8 mouse cellular contexts compared by ENCODE assay signal in genomic region chr4:24965918-24966298, GRCm38 (mm10). TPM values are rescaled to one million over a fixed set of nuclear protein-coding genes. Genes with fewer than 3 reads are reported as not detected.
DNase-seq lines count a peak whose midpoint lies in the region; ATAC-seq and TF ChIP-seq lines count a peak whose summit lies in the region.

No protein-coding gene starts in this region.

- ATAC-seq in embryonic facial prominence, embryonic 13.5 days (ENCODE audit: insufficient number of reproducible peaks, insufficient read depth, low FRiP score, low TSS enrichment, low read depth), result peak; percentile 16; the same call in 1 of the 2 replicates
- no peak; the same call in 1 of the 2 replicates for ATAC-seq in hindbrain, embryonic 16.5 days
- ATAC-seq in midbrain, embryonic 16.5 days, result no peak
- ATAC-seq in inflammation-experienced regulatory T-cells, adult 6 months, result no peak

- H3K4me1 ChIP-seq in liver, adult 2 months (ENCODE audit: control insufficient read depth, insufficient read depth, low read length), result no peaks in the 10 kb centered on the region
- H3K4me1 ChIP-seq in embryonic facial prominence, embryonic 13.5 days, result peaks cover 17% of the 10 kb centered on the region
- H3K4me1 ChIP-seq in hindbrain, embryonic 16.5 days (ENCODE audit: control insufficient read depth, insufficient read depth, low read depth, low read length), result peaks cover 8% of the 10 kb centered on the region
- H3K4me1 ChIP-seq in midbrain, embryonic 16.5 days (ENCODE audit: control insufficient read depth, insufficient read depth, low read length), result peaks cover 12% of the 10 kb centered on the region; the same call in 1 of the 2 replicates

- DNase-seq in liver, adult 2 months (ENCODE audit: extremely low read depth, low read depth, low spot score), result no peak
- DNase-seq in liver, result no peak
- no peak for DNase-seq in urinary bladder, postnatal 25 days (ENCODE audit: low spot score)
- DNase-seq in natural killer cell, adult 2 months (ENCODE audit: low spot score in 2 of 2), result no peak

- no peaks in the 10 kb centered on the region for H3K36me3 ChIP-seq in liver, adult 2 months (ENCODE audit: control insufficient read depth, insufficient read depth, low read length)
- H3K36me3 ChIP-seq in embryonic facial prominence, embryonic 13.5 days, result no peaks in the 10 kb centered on the region
- H3K36me3 ChIP-seq in hindbrain, embryonic 16.5 days (ENCODE audit: control insufficient read depth, insufficient read depth, low read length), result no peaks in the 10 kb centered on the region
- no peaks in the 10 kb centered on the region for H3K36me3 ChIP-seq in midbrain, embryonic 16.5 days (ENCODE audit: control insufficient read depth, insufficient read depth, low read length)

- H3K4me2 ChIP-seq in embryonic facial prominence, embryonic 13.5 days, result peak overlapping the region; percentile 70
- peak overlapping the region; percentile 75 for H3K4me2 ChIP-seq in hindbrain, embryonic 16.5 days (ENCODE audit: low read length)
- peak overlapping the region; percentile 80 for H3K4me2 ChIP-seq in midbrain, embryonic 16.5 days (ENCODE audit: low read length)

- TF ChIP-seq POLR2A in liver, adult 2 months (IDR thresholded peaks at IDR 0.05; ENCODE audit: extremely low read depth, insufficient read depth, low read length), result no peak

- WGBS in liver, adult 2 months, result 20% methylated on average over 8 of the region's 8 CpGs
- WGBS in embryonic facial prominence, embryonic 13.5 days, result 7% methylated on average over 8 of the region's 8 CpGs
- WGBS in hindbrain, embryonic 16.5 days, result 6% methylated on average over 8 of the region's 8 CpGs
- WGBS in midbrain, embryonic 16.5 days, result 4% methylated on average over 8 of the region's 8 CpGs

- H3K4me3 ChIP-seq in liver, adult 2 months (ENCODE audit: insufficient read depth, low read depth, low read length), result peak overlapping the region; percentile 78
- H3K4me3 ChIP-seq in embryonic facial prominence, embryonic 13.5 days, result peak overlapping the region; percentile 74
- peak overlapping the region; percentile 76 for H3K4me3 ChIP-seq in hindbrain, embryonic 16.5 days (ENCODE audit: low read length)
- peak overlapping the region; percentile 79 for H3K4me3 ChIP-seq in midbrain, embryonic 16.5 days (ENCODE audit: low read depth, low read length)

- 0 out of 2 replicates have a peak, but pooled peaks cover 5% of the 10 kb centered on the region for H3K27me3 ChIP-seq in liver, adult 2 months (ENCODE audit: control insufficient read depth, insufficient read depth, low read length)
- no peaks in the 10 kb centered on the region for H3K27me3 ChIP-seq in embryonic facial prominence, embryonic 13.5 days
- H3K27me3 ChIP-seq in hindbrain, embryonic 16.5 days (replicated peaks; ENCODE audit: control insufficient read depth, insufficient read depth, low read length), result no peaks in the 10 kb centered on the region
- H3K27me3 ChIP-seq in midbrain, embryonic 16.5 days (ENCODE audit: control insufficient read depth, insufficient read depth, low read depth, low read length), result no peaks in the 10 kb centered on the region

- no peak overlapping the region for H3K27ac ChIP-seq in liver, adult 2 months (replicated peaks; ENCODE audit: insufficient read depth, low read depth, low read length)
- peak overlapping the region; percentile 93; the same call in 1 of the 2 replicates for H3K27ac ChIP-seq in embryonic facial prominence, embryonic 13.5 days
- peak overlapping the region; percentile 94 for H3K27ac ChIP-seq in hindbrain, embryonic 16.5 days (ENCODE audit: low read depth, low read length)
- peak overlapping the region; percentile 93 for H3K27ac ChIP-seq in midbrain, embryonic 16.5 days (ENCODE audit: low read length)

- H3K9ac ChIP-seq in liver, adult 2 months (ENCODE audit: low read depth, low read length), result peak overlapping the region; percentile 70
- peak overlapping the region; percentile 89 for H3K9ac ChIP-seq in embryonic facial prominence, embryonic 13.5 days
- H3K9ac ChIP-seq in hindbrain, embryonic 16.5 days (ENCODE audit: low read depth, low read length), result peak overlapping the region; percentile 98
- peak overlapping the region; percentile 91 for H3K9ac ChIP-seq in midbrain, embryonic 16.5 days (ENCODE audit: low read depth, low read length)

- TF ChIP-seq CTCF in liver, adult 2 months (IDR thresholded peaks at IDR 0.05; ENCODE audit: low read depth, low read length), result no peak

- no peaks in the 10 kb centered on the region for H3K79me2 ChIP-seq in liver, adult 2 months (ENCODE audit: control insufficient read depth, insufficient read depth, low read length)

- no peaks in the 10 kb centered on the region for H3K9me3 ChIP-seq in embryonic facial prominence, embryonic 13.5 days
- no peaks in the 10 kb centered on the region for H3K9me3 ChIP-seq in hindbrain, embryonic 16.5 days (ENCODE audit: control insufficient read depth, low read length)
- no peaks in the 10 kb centered on the region for H3K9me3 ChIP-seq in midbrain, embryonic 16.5 days (replicated peaks; ENCODE audit: control insufficient read depth, low read length, poor library complexity, severe bottlenecking)

RNA-seq across cellular contexts. Expression of gene Gpr63, which starts 0.3 kb away (rescaled TPM):
- total RNA-seq in liver, adult 2 months (2014; rRNA removed), result 0.09 and 0.13 TPM in 2 replicates
- 0.18 and 0.47 TPM in 2 replicates for polyA plus RNA-seq in liver, adult 2 months (2012; rRNA removed)
- polyA plus RNA-seq in embryonic facial prominence, embryonic 13.5 days (2015; fragmentation: Nextera tagmentation; extraction: Ambion mirVana), result 1.2 and 2.4 TPM in 2 replicates
- 1.4 and 1.7 TPM in 2 replicates for polyA plus RNA-seq in hindbrain, embryonic 16.5 days (2015; fragmentation: Nextera tagmentation; extraction: Ambion mirVana)
- 1.3 and 1.5 TPM in 2 replicates for polyA plus RNA-seq in midbrain, embryonic 16.5 days (2015; fragmentation: Nextera tagmentation; extraction: Ambion mirVana)
- polyA plus RNA-seq in inflammation-experienced regulatory T-cells, adult 6 months (2017; shearing (Covaris generic)), result under 1 TPM in 1 of 3 experiments, not detected in 2; 0.13 TPM
